In the genomic region with DNA sequence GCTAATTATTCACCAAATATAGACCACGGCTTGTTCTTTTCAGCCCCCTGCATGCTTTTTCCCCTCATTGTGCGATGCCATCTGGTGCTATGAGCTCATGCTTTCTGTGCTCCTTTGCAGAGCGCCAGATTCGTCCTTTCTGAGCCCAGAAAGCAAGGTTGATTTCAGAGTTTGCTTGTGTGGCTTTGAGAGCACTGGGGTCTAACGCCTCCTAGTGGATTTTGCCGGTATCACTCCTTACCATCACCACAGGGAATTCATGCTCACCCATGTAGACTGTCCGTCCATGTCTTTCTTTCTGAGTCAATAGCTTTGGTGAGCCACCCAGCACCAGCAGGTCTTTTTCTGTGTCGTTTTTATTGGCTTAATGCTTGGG, we compare ENCODE assay signal across 9 mouse cellular contexts. TPM values are rescaled to one million over a fixed set of nuclear protein-coding genes. Genes with fewer than 3 reads are reported as not detected.
A peak's percentile ranks its signal among the peaks of the same experiment; 100 is the strongest.
DNase-seq lines count a peak whose midpoint lies in the region; ATAC-seq lines count a peak whose summit lies in the region.
"Had no signal": no experiment of that assay in that cellular context is flagged by ENCODE, and none has a peak within 500 bp of the region (broad histone marks: within the 10 kb centered on the region; RNA-seq: fewer than 3 reads in every experiment).

No protein-coding gene starts in this region.

- ATAC-seq in embryonic facial prominence, embryonic 12.5 days (ENCODE audit: insufficient number of reproducible peaks, insufficient read depth, low FRiP score, low TSS enrichment): 0 out of 2 replicates have a peak, but pooled peaks have one; percentile 52
- ATAC-seq in limb, embryonic 11.5 days (ENCODE audit: insufficient number of reproducible peaks, low FRiP score, low TSS enrichment, low read depth): no peak
- peak; percentile 88 for ATAC-seq in midbrain, embryonic 16.5 days
- no peak; the same call in 1 of the 2 replicates for ATAC-seq in stomach, embryonic 15.5 days (ENCODE audit: insufficient read depth, low FRiP score, low read depth)

- no peak overlapping the region for H3K27ac ChIP-seq in embryonic facial prominence, embryonic 12.5 days
- H3K27ac ChIP-seq in limb, embryonic 11.5 days (replicated peaks; ENCODE audit: low read depth, low read length): no peak overlapping the region
- peak overlapping the region; percentile 45 for H3K27ac ChIP-seq in midbrain, embryonic 16.5 days (ENCODE audit: low read length)
- H3K27ac ChIP-seq in stomach, embryonic 15.5 days: peak overlapping the region; percentile 22; the same call in 1 of the 2 replicates
- H3K27ac ChIP-seq: embryonic facial prominence, embryonic 15.5 days had no signal

- H3K27me3 ChIP-seq in embryonic facial prominence, embryonic 12.5 days: no peaks in the 10 kb centered on the region
- no peaks in the 10 kb centered on the region for H3K27me3 ChIP-seq in limb, embryonic 11.5 days (ENCODE audit: control insufficient read depth, insufficient read depth, low read length)
- H3K27me3 ChIP-seq in midbrain, embryonic 16.5 days (ENCODE audit: control insufficient read depth, insufficient read depth, low read depth, low read length): no peaks in the 10 kb centered on the region
- H3K27me3 ChIP-seq in stomach, embryonic 15.5 days (replicated peaks): no peaks in the 10 kb centered on the region
- H3K27me3 ChIP-seq: embryonic facial prominence, embryonic 15.5 days had no signal

- peaks cover 11% of the 10 kb centered on the region for H3K4me1 ChIP-seq in embryonic facial prominence, embryonic 12.5 days
- H3K4me1 ChIP-seq in limb, embryonic 11.5 days (ENCODE audit: control insufficient read depth, insufficient read depth, low read length): no peaks in the 10 kb centered on the region
- H3K4me1 ChIP-seq in midbrain, embryonic 16.5 days (ENCODE audit: control insufficient read depth, insufficient read depth, low read length): peaks cover 10% of the 10 kb centered on the region
- no peaks in the 10 kb centered on the region for H3K4me1 ChIP-seq in stomach, embryonic 15.5 days

- peak; percentile 35 to 42 for DNase-seq in B cell, adult 2 months
- DNase-seq in adrenal gland, postnatal 4 days (ENCODE audit: low spot score in 2 of 2): peak; percentile 17 to 55
- peak; percentile 36 to 72 for DNase-seq in heart, adult 9 months (ENCODE audit: low spot score in 2 of 2)
- peak; percentile 84 for DNase-seq in kidney, adult 9 months
- DNase-seq in limb, embryonic 11.5 days (ENCODE audit: low spot score): peak; percentile 87

- WGBS in embryonic facial prominence, embryonic 12.5 days: 11% methylated on average over 8 of the region's 8 CpGs
- WGBS in limb, embryonic 11.5 days: 15% methylated on average over 8 of the region's 8 CpGs
- 3% methylated on average over 8 of the region's 8 CpGs for WGBS in midbrain, embryonic 16.5 days
- WGBS in stomach, embryonic 15.5 days: 13% methylated on average over 8 of the region's 8 CpGs

- no peak overlapping the region for H3K4me3 ChIP-seq in embryonic facial prominence, embryonic 12.5 days
- no peak overlapping the region for H3K4me3 ChIP-seq in limb, embryonic 11.5 days (ENCODE audit: low read depth, low read length)
- H3K4me3 ChIP-seq in midbrain, embryonic 16.5 days (ENCODE audit: low read depth, low read length): no peak overlapping the region
- no peak overlapping the region for H3K4me3 ChIP-seq in stomach, embryonic 15.5 days (replicated peaks)
- H3K4me3 ChIP-seq: embryonic facial prominence, embryonic 15.5 days had no signal

- no peaks in the 10 kb centered on the region for H3K9me3 ChIP-seq in embryonic facial prominence, embryonic 12.5 days
- H3K9me3 ChIP-seq in limb, embryonic 11.5 days (ENCODE audit: control insufficient read depth, low read length): no peaks in the 10 kb centered on the region
- H3K9me3 ChIP-seq in midbrain, embryonic 16.5 days (replicated peaks; ENCODE audit: control insufficient read depth, low read length, poor library complexity, severe bottlenecking): no peaks in the 10 kb centered on the region
- no peaks in the 10 kb centered on the region for H3K9me3 ChIP-seq in stomach, embryonic 15.5 days
- H3K9me3 ChIP-seq: embryonic facial prominence, embryonic 15.5 days had no signal

- H3K36me3 ChIP-seq in embryonic facial prominence, embryonic 12.5 days: no peaks in the 10 kb centered on the region
- H3K36me3 ChIP-seq in limb, embryonic 11.5 days (ENCODE audit: control insufficient read depth, insufficient read depth, low read length): no peaks in the 10 kb centered on the region
- no peaks in the 10 kb centered on the region for H3K36me3 ChIP-seq in midbrain, embryonic 16.5 days (ENCODE audit: control insufficient read depth, insufficient read depth, low read length)
- H3K36me3 ChIP-seq in stomach, embryonic 15.5 days: no peaks in the 10 kb centered on the region
- H3K36me3 ChIP-seq: embryonic facial prominence, embryonic 15.5 days had no signal

- no peak overlapping the region for H3K4me2 ChIP-seq in embryonic facial prominence, embryonic 12.5 days (replicated peaks)
- H3K4me2 ChIP-seq in limb, embryonic 11.5 days (ENCODE audit: low read depth, severe bottlenecking): no peak overlapping the region
- peak overlapping the region; percentile 31; the same call in 1 of the 2 replicates for H3K4me2 ChIP-seq in midbrain, embryonic 16.5 days (ENCODE audit: low read length)
- no peak overlapping the region for H3K4me2 ChIP-seq in stomach, embryonic 15.5 days
- H3K4me2 ChIP-seq: embryonic facial prominence, embryonic 15.5 days had no signal

- no peak overlapping the region for H3K9ac ChIP-seq in embryonic facial prominence, embryonic 12.5 days
- no peak overlapping the region for H3K9ac ChIP-seq in limb, embryonic 11.5 days (ENCODE audit: low read length)
- no peak overlapping the region; the same call in 1 of the 2 replicates for H3K9ac ChIP-seq in midbrain, embryonic 16.5 days (ENCODE audit: low read depth, low read length)
- H3K9ac ChIP-seq in stomach, embryonic 15.5 days: no peak overlapping the region
- H3K9ac ChIP-seq: embryonic facial prominence, embryonic 15.5 days had no signal

RNA-seq across cellular contexts. Expression of a gene that starts 38.0 kb away (rescaled TPM):
- total RNA-seq in adrenal gland, postnatal 4 days (2021): 10 to 100 TPM in 1 of 2 experiments, 1 to 10 TPM in 1; 7.6 to 10.0 TPM
- polyA plus RNA-seq in embryonic facial prominence, embryonic 12.5 days (2016; fragmentation: Nextera tagmentation; extraction: Ambion mirVana): 5.8 and 7.5 TPM in 2 replicates
- polyA plus RNA-seq in limb, embryonic 11.5 days (2014; fragmentation: Nextera tagmentation; extraction: Ambion mirVana): 5.3 and 6.9 TPM in 2 replicates
- 20.8 and 23.9 TPM in 2 replicates for polyA plus RNA-seq in midbrain, embryonic 16.5 days (2015; fragmentation: Nextera tagmentation; extraction: Ambion mirVana)
- polyA plus RNA-seq in stomach, embryonic 15.5 days (2015; fragmentation: Nextera tagmentation; extraction: Ambion mirVana): 3.5 and 4.2 TPM in 2 replicates

Comparison
In these comparisons a context has a peak if more than half of its experiments do, and no peak if none do; other contexts are left out.
1. DNase-seq: peak in every context shown above with its lines; median percentile 87 in limb, embryonic 11.5 days; 84 in kidney, adult 9 months; 54 in heart, adult 9 months; 38 in B cell, adult 2 months; 36 in adrenal gland, postnatal 4 days.
2. ATAC-seq: peak in embryonic facial prominence, embryonic 12.5 days (single experiment) and midbrain, embryonic 16.5 days (single experiment); none in limb, embryonic 11.5 days (single experiment) and stomach, embryonic 15.5 days (single experiment).
3. H3K27ac ChIP-seq: peak in midbrain, embryonic 16.5 days (single experiment) and stomach, embryonic 15.5 days (single experiment); none in embryonic facial prominence, embryonic 12.5 days (single experiment) and limb, embryonic 11.5 days (single experiment).